ENCODE assay signal across 9 mouse cellular contexts in genomic region chr6:97352505-97353154, GRCm38 (mm10).
DNase-seq lines count a peak whose midpoint lies in the region; ATAC-seq lines count a peak whose summit lies in the region.
"Had no signal": no experiment of that assay in that cellular context is flagged by ENCODE, and none has a peak within 500 bp of the region (broad histone marks: within the 10 kb centered on the region; RNA-seq: fewer than 3 reads in every experiment).

No protein-coding gene starts in this region.

- 0 out of 2 replicates have a peak overlapping the region, but pooled peaks have one; percentile 14 for H3K27ac ChIP-seq in kidney, embryonic 15.5 days
- H3K27ac ChIP-seq in forebrain, embryonic 14.5 days (ENCODE audit: low read depth, low read length) = no peak overlapping the region

- H3K9me3 ChIP-seq in kidney, embryonic 15.5 days (replicated peaks) = no peaks in the 10 kb centered on the region
- H3K9me3 ChIP-seq in forebrain, embryonic 14.5 days (replicated peaks; ENCODE audit: control insufficient read depth, low read length) = no peaks in the 10 kb centered on the region

- H3K4me1 ChIP-seq in kidney, embryonic 15.5 days = peaks cover 52% of the 10 kb centered on the region
- peaks cover 35% of the 10 kb centered on the region for H3K4me1 ChIP-seq in forebrain, embryonic 14.5 days (ENCODE audit: control insufficient read depth, insufficient read depth, low read length)

- DNase-seq in kidney, postnatal 4 days = no peak
- DNase-seq in forebrain, embryonic 14.5 days (ENCODE audit: low spot score) = peak; percentile 58
- DNase-seq in spleen, adult 18-20 months = no peak
- no peak for DNase-seq in adrenal gland, postnatal 4 days (ENCODE audit: low spot score in 2 of 2)
- DNase-seq: kidney, adult 9 months; lung, adult 2 months had no signal

- H3K4me2 ChIP-seq in kidney, embryonic 15.5 days = 0 out of 2 replicates have a peak overlapping the region, but pooled peaks have one; percentile 8
- H3K4me2 ChIP-seq in forebrain, embryonic 14.5 days (ENCODE audit: low read length) = peak overlapping the region; percentile 31

- ATAC-seq in kidney, embryonic 15.5 days (replicated peaks; ENCODE audit: low FRiP score) = no peak
- peak; percentile 46 for ATAC-seq in activated CD4-positive, CD25-positive, alpha-beta regulatory T cell, adult 4 months
- ATAC-seq in forebrain, embryonic 14.5 days = peak; percentile 55
- peak; percentile 48 for ATAC-seq in megakaryocyte progenitor cell, adult 5-6 weeks (replicated peaks; ENCODE audit: poor library complexity)

- no peak overlapping the region for H3K9ac ChIP-seq in kidney, embryonic 15.5 days
- H3K9ac ChIP-seq in forebrain, embryonic 14.5 days (ENCODE audit: low read length) = no peak overlapping the region

- H3K36me3 ChIP-seq in kidney, embryonic 15.5 days = no peaks in the 10 kb centered on the region
- H3K36me3 ChIP-seq in forebrain, embryonic 14.5 days (ENCODE audit: control insufficient read depth, insufficient read depth, low read length) = no peaks in the 10 kb centered on the region

- H3K4me3 ChIP-seq in kidney, embryonic 15.5 days (replicated peaks) = no peak overlapping the region
- H3K4me3 ChIP-seq in forebrain, embryonic 14.5 days (ENCODE audit: low read depth, low read length) = no peak overlapping the region

- 28% methylated on average over 10 of the region's 10 CpGs for WGBS in kidney, embryonic 15.5 days
- 10% methylated on average over 10 of the region's 10 CpGs for WGBS in forebrain, embryonic 14.5 days

- no peaks in the 10 kb centered on the region for H3K27me3 ChIP-seq in kidney, embryonic 15.5 days
- H3K27me3 ChIP-seq in forebrain, embryonic 14.5 days (replicated peaks; ENCODE audit: control insufficient read depth, insufficient read depth, low read length) = no peaks in the 10 kb centered on the region
